Mouse (Mus musculus) ES-E14 (cell line): ENCODE measurements around the gene Wdr73. TPM values are rescaled to one million over a fixed set of nuclear protein-coding genes. Genes with fewer than 3 reads are reported as not detected.
A peak's percentile ranks its signal among the peaks of the same experiment; 100 is the strongest.

Source experiments
- DNase-seq: peaks from one replicate; pipeline ENCODE4 v3.0.0-alpha.2; 2013; ENCODE audit warnings: low read depth, low spot score
- H3K27ac ChIP-seq: 2 replicates; pipeline ENCODE4 v1.5.1; 2012; ENCODE audit warnings: low read depth, mild to moderate bottlenecking, low read length, moderate library complexity, mixed read lengths; ENCODE audit not compliant: poor library complexity, insufficient read depth, severe bottlenecking
- H3K36me3 ChIP-seq: 2 replicates; pipeline ENCODE4 v1.6.1; 2012; ENCODE audit warnings: mild to moderate bottlenecking, low read length, moderate library complexity, mixed read lengths; ENCODE audit not compliant: control insufficient read depth, poor library complexity, insufficient read depth, severe bottlenecking
- H3K4me1 ChIP-seq, 2 experiments: fragments of 150-350 bp in 1 of 2; sonication (generic) in 1 of 2; 2 replicates each; pipeline ENCODE4 v1.6.1; 2012; ENCODE audit warnings: low read length in 2 of 2, mild to moderate bottlenecking in 1 of 2, mixed read lengths in 1 of 2; ENCODE audit not compliant: control insufficient read depth in 2 of 2, insufficient read depth in 2 of 2, poor library complexity in 1 of 2
- H3K4me3 ChIP-seq, 2 experiments: fragments of 150-350 bp in 1 of 2; sonication (generic) in 1 of 2; 2 replicates each; pipeline ENCODE4 v1.5.1; 2012; ENCODE audit warnings: low read length in 2 of 2, low read depth in 1 of 2, mild to moderate bottlenecking in 1 of 2, mixed read lengths in 1 of 2; ENCODE audit not compliant: insufficient read depth in 1 of 2, poor library complexity in 1 of 2, severe bottlenecking in 1 of 2
- H3K9ac ChIP-seq: 2 replicates; pipeline ENCODE4 v1.6.1; 2012; ENCODE audit warnings: low read depth, mild to moderate bottlenecking, low read length, mixed read lengths; ENCODE audit not compliant: poor library complexity, insufficient read depth, severe bottlenecking
- H3K9me3 ChIP-seq: fragments of 150-350 bp; sonication (generic); 2 replicates; pipeline ENCODE4 v1.6.1; 2012; ENCODE audit warnings: low read depth, mild to moderate bottlenecking, low read length; ENCODE audit not compliant: control insufficient read depth, insufficient read depth
- CHD2 ChIP-seq: IDR thresholded peaks from 2 replicates; pipeline ENCODE4 v1.6.1; 2014; ENCODE audit warnings: mild to moderate bottlenecking, low read depth, low read length, inconsistent platforms
- HCFC1 ChIP-seq: IDR thresholded peaks from 2 replicates; pipeline ENCODE4 v1.6.1; 2012; ENCODE audit warnings: low read length, inconsistent platforms, borderline replicate concordance; ENCODE audit not compliant: insufficient read depth
- MAFK ChIP-seq: IDR thresholded peaks from 2 replicates; pipeline ENCODE4 v1.6.1; 2014; ENCODE audit warnings: mild to moderate bottlenecking, low read depth, low read length, inconsistent platforms; ENCODE audit not compliant: insufficient read depth
- ZC3H11A ChIP-seq: IDR thresholded peaks from 2 replicates; pipeline ENCODE4 v1.6.1; 2012; ENCODE audit warnings: low read depth, mild to moderate bottlenecking, inconsistent platforms, low read length, borderline replicate concordance
- ZNF384 ChIP-seq: IDR thresholded peaks from 2 replicates; pipeline ENCODE4 v1.6.1; 2012; ENCODE audit warnings: low read depth, low read length, inconsistent platforms
- in situ Hi-C, 2 experiments: fragments of 600-800 bp; cut with MboI; formaldehyde crosslinking; loops; one replicate each; pipeline ENCODE4 v1.15.1; 2025; ENCODE audit warnings: low sequenced_read_pairs in 2 of 2, inconsistent platforms in 1 of 2; ENCODE audit not compliant: unreplicated experiment in 2 of 2
- total RNA-seq: library from RNA; depleted of rRNA; stranded (reverse); fragments of 300-350 nt; gene quantifications from 2 replicates; pipeline ENCODE4 v1.2.3, GENCODE M21; 2012

Gene Wdr73
- total RNA-seq, 1 experiment, result 38.2 TPM

DNA sequence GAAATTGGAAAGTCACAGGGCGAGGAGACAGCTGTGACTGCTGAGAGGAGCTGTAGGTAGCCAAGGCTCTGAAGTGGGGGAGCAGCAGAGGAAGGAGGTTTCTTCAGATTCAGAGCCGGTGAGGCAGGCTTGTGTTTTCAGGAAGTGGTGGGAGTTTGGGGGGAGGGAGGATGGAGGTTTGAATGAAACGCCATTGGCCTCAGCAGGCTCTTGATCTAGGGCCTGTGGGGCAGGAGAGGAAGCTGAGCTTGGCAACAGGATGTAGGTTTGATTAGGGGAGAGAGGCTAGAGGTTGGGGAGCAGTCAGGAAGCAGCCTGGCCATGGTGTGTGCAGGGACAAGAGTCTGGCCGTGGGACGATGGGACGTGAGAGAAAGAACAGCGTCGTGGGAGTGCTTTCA lies 36.2 kb downstream of the Wdr73 start:
- Histone ChIP-seq H3K36me3 (no peaks in the 10 kb centered on the region), H3K9me3 (no peaks in the 10 kb centered on the region), H3K4me1 (peaks cover 0 to 6% of the 10 kb centered on the region in 2 experiments; a peak in 1 of 4 replicates), H3K9ac (no peak overlapping the region), H3K4me3 (no peak overlapping the region), H3K27ac (no peak overlapping the region)
- TF ChIP-seq HCFC1 (no peak), ZNF384 (no peak), ZC3H11A (no peak), MAFK (no peak), CHD2 (no peak)
- no peak for DNase-seq
- in situ Hi-C loops, result no loop called here

DNA sequence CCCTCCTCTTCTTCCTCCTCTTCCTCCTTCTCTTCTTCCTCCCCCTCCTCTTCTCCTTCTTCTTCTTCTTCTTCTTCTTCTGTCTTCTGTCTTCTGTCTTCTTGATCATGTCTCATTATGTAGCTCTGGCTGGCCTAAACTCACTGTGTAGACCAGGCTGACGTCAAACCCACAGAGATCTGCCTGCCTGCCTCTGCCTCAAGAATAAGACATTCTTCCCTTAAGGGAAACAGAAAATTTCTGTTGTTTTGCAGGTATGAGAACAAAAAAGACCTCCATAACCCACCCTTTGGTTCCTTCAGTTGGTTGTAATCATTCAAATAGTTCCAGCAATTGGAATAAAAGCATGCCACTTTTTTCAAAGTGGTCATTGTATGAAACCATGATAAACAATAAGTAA lies 36.9 kb downstream of the Wdr73 start:
- no peak overlapping the region for H3K4me3 ChIP-seq
- H3K4me1 ChIP-seq, result peaks cover 0 to 6% of the 10 kb centered on the region in 2 experiments; a peak in 1 of 4 replicates
- TF ChIP-seq MAFK, result no peak
- TF ChIP-seq HCFC1, result no peak
- no peak for TF ChIP-seq CHD2
- no peak for TF ChIP-seq ZC3H11A
- TF ChIP-seq ZNF384, result no peak
- in situ Hi-C loops, result no loop called here
- H3K9ac ChIP-seq, result no peak overlapping the region
- no peaks in the 10 kb centered on the region for H3K9me3 ChIP-seq
- no peak for DNase-seq
- no peak overlapping the region for H3K27ac ChIP-seq
- H3K36me3 ChIP-seq, result no peaks in the 10 kb centered on the region

DNA sequence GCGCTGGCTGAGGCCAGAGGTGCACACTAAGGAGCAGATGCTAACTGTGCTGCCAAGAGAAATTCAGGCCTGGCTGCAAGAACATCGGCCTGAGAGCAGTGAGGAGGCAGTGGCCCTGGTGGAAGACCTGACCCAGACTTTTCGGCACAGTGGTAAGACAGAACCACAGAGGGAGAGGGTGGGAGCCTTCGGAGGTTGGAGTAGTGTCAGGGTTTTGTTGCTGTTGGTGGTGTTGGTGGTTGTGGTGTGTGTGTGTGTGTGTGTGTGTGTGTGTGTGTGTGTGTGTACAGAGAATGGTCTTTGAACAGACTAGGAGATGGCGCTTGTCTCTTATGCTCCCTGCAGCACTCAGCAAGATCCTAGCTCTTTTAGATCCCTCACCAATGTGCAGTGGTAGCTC lies 37.5 kb downstream of the Wdr73 start:
- in situ Hi-C loops, result no loop called here
- Histone ChIP-seq H3K9ac (no peak overlapping the region), H3K36me3 (no peaks in the 10 kb centered on the region)

DNA sequence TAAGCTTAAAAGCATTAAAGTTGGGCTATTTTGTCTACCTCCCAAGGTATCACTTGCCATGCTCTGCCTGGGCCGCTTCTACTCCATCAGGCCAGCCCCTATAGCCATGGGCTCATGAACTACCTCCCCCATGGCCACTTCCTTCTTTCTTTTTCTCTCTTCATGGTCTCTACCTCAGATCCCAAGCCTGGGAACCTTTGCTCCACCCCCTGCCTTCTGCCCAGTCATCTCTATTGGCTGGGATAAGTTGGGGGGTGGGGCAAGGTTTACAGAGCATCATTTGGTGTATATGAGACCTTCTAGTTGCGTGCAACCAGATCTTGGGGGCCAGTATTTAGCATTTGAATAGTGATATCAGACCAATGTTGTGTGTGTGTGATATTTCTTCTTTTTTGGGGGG lies 38.6 kb downstream of the Wdr73 start:
- Histone ChIP-seq H3K9ac (no peak overlapping the region), H3K27ac (no peak overlapping the region), H3K36me3 (no peaks in the 10 kb centered on the region), H3K4me1 (peaks cover 0 to 6% of the 10 kb centered on the region in 2 experiments; a peak in 1 of 4 replicates), H3K9me3 (no peaks in the 10 kb centered on the region), H3K4me3 (no peak overlapping the region)
- no peak for DNase-seq
- in situ Hi-C loops, result no loop called here
- TF ChIP-seq ZC3H11A (no peak), CHD2 (no peak), HCFC1 (no peak), MAFK (no peak)

More for the DNA sequence above, 37.5 kb downstream of the Wdr73 start:
- Histone ChIP-seq H3K27ac (no peak overlapping the region), H3K9me3 (no peaks in the 10 kb centered on the region), H3K4me3 (no peak overlapping the region), H3K4me1 (peaks cover 0 to 6% of the 10 kb centered on the region in 2 experiments; a peak in 1 of 4 replicates)
- TF ChIP-seq HCFC1 (no peak), ZNF384 (no peak), ZC3H11A (no peak), CHD2 (no peak), MAFK (no peak)
- DNase-seq, result no peak

DNA sequence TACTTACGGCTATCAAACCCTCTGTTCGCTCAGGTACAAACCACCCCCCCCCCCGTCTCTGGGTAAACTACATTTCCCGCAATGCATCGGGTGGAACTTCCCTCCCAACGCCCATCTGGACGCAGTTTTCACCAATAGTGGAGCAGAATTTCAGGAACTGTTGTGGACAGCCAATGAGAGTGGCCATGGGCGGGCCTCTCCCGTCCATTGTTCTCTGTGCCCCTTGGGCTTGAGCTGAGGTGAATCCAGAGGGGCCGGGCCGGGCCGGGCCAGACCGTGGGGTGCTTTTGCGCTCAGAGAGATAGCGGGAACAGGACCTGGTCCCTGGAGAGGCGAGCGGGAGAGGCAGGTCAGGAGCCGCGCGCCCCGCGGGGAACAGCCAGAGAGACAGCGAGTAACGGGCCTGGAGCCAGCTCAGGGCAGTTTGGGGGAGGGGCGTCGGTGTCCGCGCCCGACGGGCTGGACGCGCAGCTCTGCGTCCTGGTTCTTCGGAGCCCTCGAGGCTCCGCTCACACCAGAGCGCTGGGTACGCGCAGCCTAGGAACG lies 40.3 kb downstream of the Wdr73 start, which contains the start of gene Zscan2:
Gene Zscan2 (plus strand): TSS at position 192 of the 546 bp plus-strand sequence.
- H3K9me3 ChIP-seq, result no peaks in the 10 kb centered on the region
- peaks cover 0 to 6% of the 10 kb centered on the region in 2 experiments; a peak in 1 of 4 replicates for H3K4me1 ChIP-seq
- H3K36me3 ChIP-seq, result no peaks in the 10 kb centered on the region
- H3K9ac ChIP-seq, result peak within 1 kb of the TSS; percentile 61
- H3K4me3 ChIP-seq, result peak within 1 kb of the TSS; percentile 91 to 96
- TF ChIP-seq ZNF384 (no peak), CHD2 (0 out of 2 replicates have a peak, but pooled peaks have one; percentile 53), HCFC1 (peak; percentile 92)
- DNase-seq, result peak; percentile 93
- in situ Hi-C loops, result no loop called here
- no peak within 1 kb of the TSS for H3K27ac ChIP-seq
